Mouse (Mus musculus): Measurements from ENCODE around the gene Mink1.

GRCm38 (mm10) chr11:70655571-70656455 is 93.1 kb downstream of the Mink1 start:
- TF ChIP-seq CTCF (IDR thresholded peaks at IDR 0.05; ENCODE audit: borderline replicate concordance, extremely low read depth, insufficient read depth, insufficient read length) (no peak), POLR2A (IDR thresholded peaks at IDR 0.05; ENCODE audit: borderline replicate concordance, extremely low read depth, insufficient read depth, insufficient read length, poor library complexity, severe bottlenecking) (no peak)
